Mouse (Mus musculus): ENCODE data around the gene Gse1. TPM values are rescaled to one million over a fixed set of nuclear protein-coding genes. Genes with fewer than 3 reads are reported as not detected.
A peak's percentile ranks its signal among the peaks of the same experiment; 100 is the strongest.

Gene Gse1
- polyA plus RNA-seq, 1 experiment, result 57.1 TPM

DNA sequence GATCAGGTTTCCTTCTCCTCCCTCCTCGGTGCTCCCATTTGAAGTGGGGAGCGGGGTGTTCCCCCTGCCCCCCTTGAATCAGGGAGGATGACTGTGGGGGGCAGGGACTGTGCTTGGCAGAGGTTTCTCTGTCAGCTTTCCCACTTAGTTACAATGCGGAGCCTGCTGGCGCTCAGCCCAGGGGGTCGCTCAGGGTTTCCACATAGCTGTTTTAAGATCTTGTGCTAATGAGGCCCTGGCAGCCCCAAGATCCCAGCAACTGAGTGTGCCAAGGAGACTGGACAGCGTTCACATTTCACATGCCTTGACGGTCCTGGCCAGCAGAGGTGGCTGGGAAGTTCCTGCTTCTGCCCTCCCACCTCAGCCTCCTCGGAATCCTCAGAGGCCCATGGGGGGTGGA, 237.5 kb downstream of the Gse1 start:
- DNase-seq (ENCODE audit: extremely low spot score in 1 of 2, low spot score in 1 of 2), result peak; percentile 53 to 67

DNA sequence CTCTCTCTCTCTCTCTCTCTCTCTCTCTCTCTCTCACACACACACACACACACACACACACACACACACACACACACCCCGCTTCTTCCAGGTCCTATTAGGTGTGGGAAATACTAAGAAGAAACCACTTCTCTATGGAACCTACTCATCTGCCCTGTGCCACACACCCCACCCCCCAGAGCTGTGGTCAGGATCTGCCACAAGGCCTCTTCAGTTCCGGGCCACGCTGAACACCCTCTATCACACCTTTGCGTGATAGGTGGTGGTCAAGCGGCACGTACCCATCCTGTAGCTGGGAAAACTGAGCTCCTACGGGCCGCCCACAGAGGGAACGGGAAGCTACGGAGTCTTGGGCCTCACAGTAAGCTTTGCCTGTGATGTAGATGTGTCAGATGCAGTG, 238.0 kb downstream of the Gse1 start:
- DNase-seq (ENCODE audit: extremely low spot score in 1 of 2, low spot score in 1 of 2), result no peak

DNA sequence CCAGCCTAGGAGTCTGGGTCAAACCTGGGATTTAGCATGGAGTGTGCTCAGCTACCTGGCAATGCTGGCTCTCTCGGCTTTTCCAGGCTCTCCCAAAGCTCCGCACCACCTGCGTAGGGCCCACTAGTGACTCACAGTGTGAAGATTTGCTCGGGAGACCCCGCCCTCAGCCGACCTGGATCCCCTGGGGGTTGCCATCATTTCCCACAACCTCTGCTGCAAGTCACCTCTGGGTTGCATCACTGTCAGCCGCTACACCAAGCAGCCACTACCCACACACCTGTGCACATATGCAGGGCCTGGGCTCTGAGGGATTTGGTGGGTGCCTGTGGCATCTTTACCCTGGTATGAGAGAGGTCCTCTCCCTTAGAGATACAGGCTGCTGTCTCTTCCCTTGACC, 239.3 kb downstream of the Gse1 start:
- DNase-seq (ENCODE audit: extremely low spot score in 1 of 2, low spot score in 1 of 2), result no peak

DNA sequence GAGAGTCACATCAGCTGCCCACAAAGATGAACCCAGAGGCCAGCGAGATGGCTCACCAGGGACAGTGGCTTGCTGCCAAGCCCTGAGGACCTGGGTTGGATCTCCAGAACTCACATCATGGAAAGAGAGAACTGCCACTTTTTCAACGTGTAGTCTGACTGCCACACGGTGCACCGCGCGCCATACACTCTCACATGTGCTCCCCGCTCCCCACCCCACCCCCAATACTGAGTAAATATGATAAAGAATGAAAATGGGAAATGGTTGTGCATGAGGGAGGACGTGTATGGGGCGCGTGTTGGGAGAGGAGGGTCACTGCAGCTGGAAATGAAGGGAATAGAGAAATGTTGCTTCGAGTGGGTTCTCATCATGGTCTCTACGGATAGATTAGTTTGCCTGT, 241.9 kb downstream of the Gse1 start:
- no peak for DNase-seq (ENCODE audit: extremely low spot score in 1 of 2, low spot score in 1 of 2)

DNA sequence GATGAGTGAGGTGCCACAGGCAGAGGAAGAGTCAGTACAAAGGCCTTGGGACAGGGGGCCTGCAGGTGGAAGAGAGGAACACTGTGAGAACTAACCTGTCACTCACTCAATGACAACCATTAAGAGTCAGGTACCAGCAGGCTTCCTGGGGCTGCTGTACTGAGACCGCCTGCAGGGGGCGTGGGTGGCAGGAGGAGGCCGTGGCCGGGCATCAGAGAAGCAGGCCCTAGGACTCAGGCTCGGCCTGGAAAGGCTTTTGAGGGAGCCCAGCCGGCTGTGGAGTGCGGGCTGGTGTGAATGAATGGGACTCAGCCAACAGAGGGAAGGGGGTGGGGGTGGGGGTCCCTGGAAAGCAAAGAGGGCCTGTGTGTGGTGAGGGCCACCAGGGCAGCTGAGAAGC, 242.9 kb downstream of the Gse1 start:
- DNase-seq (ENCODE audit: extremely low spot score in 1 of 2, low spot score in 1 of 2), result peak in 1 of 2 experiments; percentile 42

DNA sequence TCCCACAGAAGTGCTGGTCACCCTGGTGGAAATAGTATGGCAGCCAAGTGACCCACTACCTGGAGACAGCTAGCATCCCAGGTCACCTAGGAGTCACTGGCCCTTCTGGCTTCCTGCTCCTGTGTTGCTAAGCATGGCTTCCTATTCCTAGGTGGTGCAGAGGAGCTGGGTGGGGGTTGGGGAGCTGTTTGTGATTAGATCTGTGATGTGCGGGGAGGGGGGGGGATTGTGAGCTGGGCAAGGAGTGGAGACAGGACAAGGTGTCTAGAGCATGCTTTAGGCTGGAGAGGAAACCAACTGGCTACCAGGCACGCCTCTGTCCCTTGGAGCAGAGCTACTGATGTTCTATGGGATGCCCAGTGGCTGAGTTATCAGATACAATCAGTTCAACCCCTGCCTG, 243.5 kb downstream of the Gse1 start:
- no peak for DNase-seq (ENCODE audit: extremely low spot score in 1 of 2, low spot score in 1 of 2)

DNA sequence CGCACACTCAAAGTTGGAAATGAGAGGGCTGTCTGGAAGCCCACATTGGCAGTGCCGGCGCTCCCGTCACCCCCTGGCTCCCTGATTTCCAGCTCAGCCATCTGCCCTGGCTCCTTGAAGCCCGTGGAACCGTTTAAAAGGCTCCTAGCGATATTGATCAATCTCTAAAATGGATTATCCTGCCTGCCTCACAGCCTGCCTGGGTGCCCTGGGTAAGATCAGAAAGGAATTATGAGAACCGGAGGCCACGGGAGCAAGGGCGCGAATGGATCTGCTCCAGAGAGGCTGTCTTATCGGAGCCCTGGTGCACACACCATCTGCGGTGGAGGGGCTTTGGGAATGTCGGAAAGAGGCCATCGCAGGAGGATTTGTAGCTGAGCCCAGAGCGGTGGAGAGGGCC, 244.0 kb downstream of the Gse1 start:
- no peak for DNase-seq (ENCODE audit: extremely low spot score in 1 of 2, low spot score in 1 of 2)

DNA sequence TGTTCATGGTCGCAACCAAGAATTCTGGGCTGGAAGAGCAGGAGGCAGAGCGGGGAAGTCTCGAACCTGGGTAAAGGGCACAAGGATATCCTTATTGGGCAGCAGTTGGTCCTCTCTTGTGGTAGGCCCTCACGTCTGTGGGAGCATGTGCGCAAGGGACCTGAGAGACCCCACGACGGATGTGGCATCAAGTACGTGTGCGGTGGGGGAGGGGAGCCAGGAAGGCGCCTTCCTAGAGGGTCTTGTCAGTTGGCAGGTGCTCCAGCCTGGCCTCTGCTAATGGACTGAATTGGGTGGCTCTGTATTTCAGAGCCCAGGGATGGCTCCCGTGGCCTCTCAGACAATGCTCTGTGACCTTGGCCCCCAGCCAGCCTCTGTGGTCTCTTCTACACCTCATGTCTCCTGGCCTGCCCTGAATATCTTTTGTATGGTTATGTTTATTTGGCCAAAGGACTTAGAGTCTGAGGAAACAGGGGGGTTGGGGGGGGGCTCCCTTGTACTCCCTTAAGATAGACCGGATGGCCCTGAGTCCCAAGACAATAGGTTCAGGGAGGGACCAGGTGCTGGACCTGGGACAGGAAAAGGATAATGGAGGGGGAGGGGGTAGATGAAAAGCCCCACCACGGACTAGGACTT, 245.6 kb downstream of the Gse1 start:
- no peak for DNase-seq (ENCODE audit: extremely low spot score in 1 of 2, low spot score in 1 of 2)

DNA sequence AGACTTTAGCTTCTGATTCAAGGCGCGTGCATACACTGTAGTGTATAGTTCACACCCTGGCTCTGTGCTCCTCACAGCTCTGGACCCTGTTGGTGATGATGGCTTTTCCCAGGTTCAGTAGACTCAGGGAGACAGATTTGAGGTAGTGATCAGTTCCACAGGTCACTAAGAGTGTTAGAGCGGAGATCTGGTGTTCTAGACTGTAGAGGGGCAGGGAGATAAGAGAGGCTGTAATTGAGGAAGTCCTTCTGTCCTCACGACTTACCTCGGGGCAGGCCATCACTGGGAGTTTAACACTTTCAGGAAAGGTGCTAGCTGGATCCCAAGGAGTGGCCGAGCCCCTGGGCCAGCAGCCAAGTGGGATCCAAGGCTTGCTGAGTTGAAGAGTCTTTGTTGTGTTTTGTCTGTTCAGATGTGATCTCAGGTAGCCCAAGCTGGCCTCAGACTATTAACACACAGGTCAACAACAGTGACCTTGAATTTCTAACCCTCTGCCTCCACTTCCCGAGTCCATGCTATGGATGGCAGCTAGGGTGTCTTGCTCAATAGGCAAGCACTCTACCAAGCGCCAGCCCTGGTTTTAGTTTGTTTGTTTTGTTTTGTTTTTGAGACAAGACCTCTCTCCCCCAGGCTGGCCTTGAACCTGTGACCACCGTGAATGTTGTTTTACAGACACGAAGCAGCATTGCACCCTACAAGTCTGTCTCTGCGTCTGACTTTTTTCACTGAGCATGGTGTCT, 246.4 kb downstream of the Gse1 start:
- no peak for DNase-seq (ENCODE audit: extremely low spot score in 1 of 2, low spot score in 1 of 2)

DNA sequence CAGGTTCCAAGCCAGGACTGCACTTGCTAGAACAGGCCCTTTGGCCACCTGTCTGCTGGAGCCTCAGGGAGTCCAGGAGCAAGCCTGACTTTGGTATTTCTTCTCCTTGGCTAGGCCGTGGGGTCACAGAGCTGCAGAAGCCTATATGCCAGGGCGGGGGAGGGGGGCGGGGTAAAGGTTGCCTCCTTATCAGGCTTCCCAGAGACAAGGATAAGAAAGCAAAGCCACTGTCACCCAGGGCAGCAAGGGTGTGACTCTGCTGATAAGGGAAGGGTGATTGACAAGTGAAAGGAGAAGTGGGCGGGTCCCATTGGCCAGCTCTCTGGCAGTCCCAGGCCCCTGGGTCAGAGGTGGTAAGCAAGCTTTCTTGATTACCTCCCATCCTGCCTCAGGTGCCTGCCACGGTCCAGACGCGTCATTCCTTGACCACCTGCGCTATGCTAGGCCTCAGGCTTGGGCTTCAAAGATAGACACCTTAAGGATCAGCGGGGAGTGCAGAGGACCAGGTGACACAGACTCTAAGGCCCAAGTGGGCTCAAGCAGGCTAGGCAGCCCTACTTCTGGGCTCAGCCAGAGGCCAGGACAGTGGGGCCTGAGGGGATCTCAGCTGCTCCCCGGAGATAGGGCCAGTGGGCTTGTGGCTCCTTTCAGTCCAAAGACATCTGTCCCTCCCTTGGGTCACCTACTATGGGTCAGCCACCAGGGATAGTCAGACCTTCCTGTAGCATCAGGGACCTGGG, 247.4 kb downstream of the Gse1 start:
- no peak for DNase-seq (ENCODE audit: extremely low spot score in 1 of 2, low spot score in 1 of 2)

DNA sequence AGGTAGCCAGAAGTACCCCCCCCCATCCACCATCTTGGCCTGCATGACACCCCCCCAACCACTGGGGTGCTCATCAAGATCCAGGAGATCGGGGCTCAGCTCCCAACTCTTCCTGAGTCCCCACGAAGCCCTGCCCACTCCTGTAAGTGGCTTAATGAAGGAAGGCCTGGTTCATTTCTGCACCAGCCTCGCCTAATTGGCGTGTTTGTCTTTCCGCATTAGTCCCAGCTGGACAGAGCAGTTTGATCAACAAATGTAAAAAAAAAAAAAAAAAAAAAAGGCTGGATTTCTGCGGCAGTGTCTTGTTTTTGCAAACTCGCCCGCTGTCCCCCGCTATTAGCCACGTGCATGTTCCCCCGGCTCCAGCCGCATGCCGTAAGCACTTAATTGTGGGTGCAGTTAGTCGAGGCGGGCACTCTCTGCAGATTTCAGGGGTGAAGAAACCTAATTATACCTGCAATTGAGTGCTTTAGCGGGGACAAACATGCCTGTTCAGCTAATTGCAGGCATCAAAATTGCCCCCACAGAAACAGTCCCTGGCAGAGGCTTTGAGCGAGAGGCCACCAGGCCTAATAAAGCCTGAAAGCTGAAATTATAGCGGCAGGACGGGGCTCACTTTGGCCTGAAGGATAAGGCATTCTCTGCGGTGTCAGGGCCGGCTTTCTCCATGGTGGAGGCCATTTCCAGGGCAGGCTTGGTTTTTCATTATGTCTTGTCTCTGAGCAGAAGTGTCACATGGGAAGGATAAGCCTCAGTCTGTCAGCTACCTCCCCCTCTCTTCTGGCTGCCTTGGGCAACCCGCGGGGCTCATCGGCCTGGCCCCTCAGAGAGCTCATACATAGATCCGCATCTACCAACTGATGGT, 248.7 kb downstream of the Gse1 start:
- no peak for DNase-seq (ENCODE audit: extremely low spot score in 1 of 2, low spot score in 1 of 2)

DNA sequence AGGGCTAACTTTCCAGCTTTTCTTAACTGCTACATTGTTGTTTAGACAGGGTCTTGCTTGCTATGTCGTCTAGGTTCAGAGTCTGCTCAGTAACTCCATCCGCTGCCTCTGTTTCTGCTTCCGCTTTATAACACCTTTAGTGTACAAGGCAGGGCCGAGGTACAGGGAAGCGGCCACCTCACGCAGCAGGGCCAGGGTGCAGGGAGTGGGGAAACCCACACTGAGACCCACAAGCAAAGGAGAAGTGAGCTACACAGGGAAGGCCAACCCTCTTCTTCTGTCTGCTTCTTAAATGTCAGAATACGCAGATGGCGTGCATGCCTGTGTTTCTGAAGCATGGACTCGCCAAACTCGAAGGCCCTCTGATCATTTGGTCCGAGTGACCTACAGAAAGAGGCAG, 250.5 kb downstream of the Gse1 start:
- no peak for DNase-seq (ENCODE audit: extremely low spot score in 1 of 2, low spot score in 1 of 2)

DNA sequence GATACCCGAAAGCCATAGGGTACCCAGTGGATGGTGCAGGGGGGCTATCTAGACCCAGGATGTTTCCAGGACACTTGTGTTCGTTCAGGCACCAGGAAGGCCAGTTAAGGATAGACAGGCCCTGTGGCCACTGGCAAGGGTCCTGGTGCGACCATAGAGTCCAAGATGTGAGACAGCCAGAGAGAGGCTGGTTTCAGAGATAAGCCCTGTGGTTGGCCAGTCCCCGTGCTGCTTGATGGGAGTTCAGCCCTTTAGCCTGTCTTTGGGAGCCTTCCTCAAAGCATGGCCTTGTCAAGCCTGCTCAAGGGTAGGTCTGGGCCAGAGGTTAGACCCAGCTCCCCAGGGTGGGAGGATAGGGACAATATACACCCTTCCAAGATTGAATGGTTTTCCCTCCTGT, 251.4 kb downstream of the Gse1 start:
- no peak for DNase-seq (ENCODE audit: extremely low spot score in 1 of 2, low spot score in 1 of 2)

DNA sequence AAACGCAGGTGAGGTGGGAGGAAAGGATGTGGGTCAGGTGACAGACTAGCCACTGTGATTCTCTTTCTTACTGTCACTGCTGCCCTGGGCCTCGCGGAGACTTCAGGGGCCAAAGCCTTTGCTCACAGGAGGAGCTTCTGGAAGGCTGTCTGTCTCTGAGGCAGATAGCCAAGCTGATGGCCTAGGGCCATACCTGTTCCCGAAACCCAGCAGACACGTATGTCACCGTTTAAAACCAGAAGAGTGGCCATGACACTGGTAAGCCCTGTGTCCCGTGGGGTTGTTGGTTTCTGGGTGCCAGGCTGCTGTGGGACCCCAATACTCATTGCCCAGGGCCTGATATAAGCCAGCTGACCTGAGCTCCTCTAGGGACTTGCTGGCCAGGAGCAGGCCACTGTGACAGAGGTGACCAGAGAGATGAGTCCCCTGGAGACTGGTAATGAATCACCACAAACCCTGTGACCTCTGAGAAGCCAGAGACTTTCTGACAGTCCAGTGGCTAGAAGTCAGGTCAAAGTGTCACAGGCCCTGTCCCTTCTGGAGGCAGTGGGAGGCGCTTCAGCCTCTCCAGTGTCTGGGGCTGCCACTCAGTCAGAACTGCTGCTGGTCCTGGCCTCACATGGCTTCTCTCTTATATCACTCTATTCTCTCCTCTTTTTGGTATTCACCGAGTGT, 253.9 kb downstream of the Gse1 start:
- DNase-seq (ENCODE audit: extremely low spot score in 1 of 2, low spot score in 1 of 2), result no peak

DNA sequence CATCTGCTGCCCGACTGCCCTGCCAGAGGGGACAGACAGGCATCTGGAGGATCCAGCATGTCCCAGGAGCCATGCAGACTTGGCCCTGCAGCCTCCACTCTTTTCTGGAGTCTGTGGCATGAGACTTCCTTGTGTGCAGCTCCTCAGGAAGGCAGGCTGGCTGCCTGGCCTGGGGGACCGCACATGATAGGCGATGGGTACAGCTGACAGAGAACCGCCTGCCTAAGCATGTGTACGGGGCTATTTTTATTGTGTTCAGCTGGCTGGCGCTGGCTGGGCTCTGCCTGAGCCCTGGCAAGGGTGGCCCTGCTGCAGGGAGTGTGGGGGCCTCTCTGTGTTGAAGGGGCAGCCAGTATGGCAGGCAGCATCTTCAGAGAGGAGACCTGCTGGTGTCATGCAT, 256.2 kb downstream of the Gse1 start:
- peak; percentile 41 to 60 for DNase-seq (ENCODE audit: extremely low spot score in 1 of 2, low spot score in 1 of 2)

DNA sequence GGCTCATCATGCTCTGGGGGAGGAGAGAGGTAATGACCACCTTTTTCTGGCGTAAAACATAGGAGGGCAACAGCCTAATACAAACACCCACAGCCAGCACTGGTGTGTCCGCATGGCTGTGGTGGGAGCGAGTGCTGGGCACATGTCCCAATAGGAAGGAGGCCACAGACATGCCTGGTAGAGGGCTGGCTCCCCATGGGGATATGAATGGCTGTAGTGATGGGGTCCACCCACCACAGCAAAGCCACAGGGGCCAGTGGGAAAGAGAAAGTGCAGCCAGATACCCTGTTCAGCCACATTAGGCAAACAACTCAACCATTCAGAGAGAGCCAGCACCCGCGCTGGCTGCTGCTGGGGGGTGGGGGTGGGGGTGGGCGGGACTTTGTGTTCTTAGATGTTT, 256.9 kb downstream of the Gse1 start:
- no peak for DNase-seq (ENCODE audit: extremely low spot score in 1 of 2, low spot score in 1 of 2)

DNA sequence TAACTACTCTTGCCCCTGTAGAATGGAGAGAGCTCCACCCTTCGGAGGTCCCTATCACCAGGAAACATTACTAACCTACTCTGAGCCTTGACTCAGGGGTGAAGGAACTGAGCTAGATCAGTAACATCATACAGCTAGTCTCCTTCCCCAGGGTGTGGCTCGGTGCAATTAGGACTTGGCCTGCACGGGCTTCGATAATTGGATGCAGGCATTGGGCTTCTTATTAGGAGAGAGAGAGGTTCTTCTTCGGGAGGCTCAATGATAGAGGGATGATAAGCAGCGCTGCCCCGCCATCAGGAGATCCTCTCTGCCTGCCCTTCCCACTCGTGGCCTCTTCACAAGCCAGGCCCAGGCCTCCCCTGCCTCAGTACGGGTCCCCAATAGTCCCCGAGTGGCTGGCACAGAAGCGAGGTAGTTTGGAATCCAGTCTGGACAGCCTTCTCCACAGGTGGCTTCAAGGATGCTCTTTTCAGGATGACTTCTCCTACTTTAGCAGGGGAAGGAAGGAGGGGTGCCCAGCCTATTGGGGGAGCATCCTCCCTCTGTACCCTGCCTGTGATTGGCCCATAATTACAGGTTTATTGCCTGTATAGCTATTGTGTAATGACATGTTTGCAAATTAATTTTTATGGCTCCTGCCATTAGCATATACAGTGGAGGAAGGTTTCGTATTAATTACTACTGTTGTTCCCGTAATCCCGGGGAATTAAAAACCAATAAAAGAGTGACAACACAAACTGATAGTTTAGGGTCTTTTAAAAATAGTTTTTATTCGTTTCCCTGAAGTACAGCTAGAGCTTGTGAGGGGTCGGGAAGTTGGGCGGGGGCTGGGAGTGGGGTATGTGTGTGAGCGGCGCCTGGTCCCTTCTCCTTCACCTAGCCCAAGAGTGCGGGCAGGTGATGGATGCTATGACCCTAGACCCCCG, 257.6 kb downstream of the Gse1 start:
- DNase-seq (ENCODE audit: extremely low spot score in 1 of 2, low spot score in 1 of 2), result no peak

DNA sequence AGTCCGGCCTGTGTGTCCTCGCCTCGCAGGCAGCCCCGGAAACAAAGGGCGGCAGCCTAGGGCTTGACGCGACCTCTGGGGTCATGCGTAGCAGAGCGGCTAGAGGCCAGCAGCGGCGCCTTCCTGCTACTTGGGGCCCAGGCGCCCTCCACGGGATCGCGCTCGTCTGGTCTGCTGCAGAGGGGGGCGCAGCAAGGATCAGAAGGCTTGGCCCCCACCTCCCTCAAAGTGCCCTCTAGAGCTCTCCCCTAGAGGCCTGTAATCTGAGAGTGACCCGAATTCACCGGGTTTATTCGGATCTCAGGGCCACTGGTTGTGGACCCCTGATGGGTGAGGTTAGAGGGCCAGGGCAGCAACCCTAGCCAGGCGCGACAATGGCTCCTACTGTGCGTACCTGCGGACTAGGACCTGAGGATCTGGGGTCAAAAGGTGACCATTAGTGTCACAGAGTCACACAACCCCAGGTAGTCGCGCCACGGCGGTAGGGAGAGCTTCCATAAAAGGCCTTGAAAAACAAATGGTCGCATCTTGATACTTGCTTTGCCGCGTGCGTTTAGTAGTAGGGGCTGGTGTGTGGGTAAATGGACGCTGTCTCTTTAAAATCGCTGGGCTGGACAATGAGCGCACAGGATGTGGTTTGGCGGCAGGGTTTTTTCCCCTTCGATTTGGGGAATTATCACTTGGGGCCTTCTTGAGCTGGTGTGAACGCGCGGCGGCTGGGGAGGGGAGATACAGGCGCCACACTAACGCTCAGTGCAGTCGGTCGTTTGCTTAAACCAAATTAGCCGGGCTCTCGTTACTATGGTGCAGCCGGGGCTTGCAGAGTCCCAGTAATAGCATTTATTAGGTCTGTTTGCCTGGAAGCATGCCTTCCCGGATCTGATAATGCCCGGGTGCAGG, 258.5 kb downstream of the Gse1 start:
- peak; percentile 30 to 70 for DNase-seq (ENCODE audit: extremely low spot score in 1 of 2, low spot score in 1 of 2)

All from frontal cortex, adult 2 months (tissue).